Mouse (Mus musculus): ENCODE data around the gene Gtf2h2. TPM values are rescaled to one million over a fixed set of nuclear protein-coding genes. Genes with fewer than 3 reads are reported as not detected.
"Not testable (repeated sequence)": the region's sequence is repeated elsewhere in the genome, so short reads cannot be mapped to it uniquely, and the experiment has no call there.

Gtf2h2 gene
- polyA plus RNA-seq, 1 experiment from 2014 or later, result 77.1 TPM

DNA sequence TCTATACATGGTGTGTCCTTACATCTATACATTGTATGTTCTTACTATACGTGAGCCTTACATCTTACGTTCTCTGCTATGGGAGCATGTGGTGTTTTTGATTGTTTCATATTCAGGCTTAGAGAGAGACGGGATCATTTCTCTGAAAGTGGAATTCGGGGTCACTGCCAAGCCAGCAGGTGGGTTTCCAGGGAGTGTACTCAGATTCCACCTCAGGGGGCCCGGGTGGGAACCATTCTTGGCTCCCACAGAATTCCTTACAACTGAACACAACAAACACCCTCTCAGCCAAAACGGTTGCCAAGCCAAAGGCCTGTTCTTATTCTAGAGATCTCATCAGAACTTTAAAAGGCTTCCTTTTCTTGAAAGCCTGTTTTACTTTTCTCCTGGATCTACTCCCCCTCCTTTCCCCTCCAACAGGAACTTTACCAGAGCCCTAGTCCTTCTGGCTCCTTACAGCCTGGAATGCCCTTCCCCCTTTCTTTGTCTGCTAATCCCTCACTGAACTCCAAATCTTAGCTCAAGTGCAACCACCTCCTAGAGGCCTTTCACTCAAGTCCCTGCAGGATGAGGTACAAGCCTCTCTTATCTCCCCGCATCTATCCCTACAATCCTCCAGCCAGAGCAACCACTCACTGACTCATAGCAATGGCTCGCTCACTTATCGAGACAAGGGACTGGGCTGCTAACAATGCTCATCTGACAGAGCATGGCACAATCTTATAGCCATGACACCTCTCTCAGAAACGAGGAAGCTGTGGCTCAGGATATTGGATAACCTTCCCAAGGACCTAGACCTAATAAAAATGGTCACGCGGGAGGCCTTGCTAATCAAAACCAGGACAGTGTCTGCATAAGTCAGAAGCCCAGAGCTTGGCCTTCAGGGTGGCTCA, 24.1 kb upstream of the Gtf2h2 start:
- Histone ChIP-seq H3K36me3 (ENCODE audit: poor library complexity, severe bottlenecking) (no peaks in the 10 kb centered on the region), H3K9ac (no peak overlapping the region), H3K27ac (no peak overlapping the region), H3K4me3 (no peak overlapping the region), H3K4me1 (no peaks in the 10 kb centered on the region), H3K9me3 (replicated peaks) (no peaks in the 10 kb centered on the region), H3K4me2 (no peak overlapping the region), H3K27me3 (no peaks in the 10 kb centered on the region)
- WGBS, result 41% methylated on average over 12 of the region's 12 CpGs
- ATAC-seq, result no peak

DNA sequence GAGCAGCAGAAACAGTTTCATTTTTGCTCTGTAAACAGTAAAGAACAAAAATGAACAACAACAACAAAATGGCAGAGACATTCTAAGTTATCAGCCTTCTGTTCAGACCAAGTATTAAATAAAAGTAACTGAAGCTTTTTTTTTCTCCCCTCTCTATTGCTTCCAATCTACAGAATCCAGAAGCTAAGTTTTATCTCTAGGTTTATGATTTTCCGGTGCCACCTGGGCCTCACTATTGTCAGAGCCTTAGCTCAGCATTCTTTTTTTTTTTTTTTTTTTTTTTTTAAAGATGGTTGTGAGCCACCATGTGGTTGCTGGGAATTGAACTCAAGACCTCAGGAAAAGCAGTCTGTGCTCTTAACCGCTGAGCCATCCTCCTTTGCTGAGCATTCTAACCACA, 20.4 kb upstream of the Gtf2h2 start:
- Histone ChIP-seq H3K36me3 (ENCODE audit: poor library complexity, severe bottlenecking) (no peaks in the 10 kb centered on the region), H3K4me3 (no peak overlapping the region), H3K9ac (no peak overlapping the region), H3K4me2 (no peak overlapping the region), H3K4me1 (no peaks in the 10 kb centered on the region), H3K27ac (no peak overlapping the region), H3K27me3 (no peaks in the 10 kb centered on the region), H3K9me3 (replicated peaks) (no peaks in the 10 kb centered on the region)
- WGBS, result 94% methylated on average over 2 of the region's 2 CpGs
- ATAC-seq, result no peak

DNA sequence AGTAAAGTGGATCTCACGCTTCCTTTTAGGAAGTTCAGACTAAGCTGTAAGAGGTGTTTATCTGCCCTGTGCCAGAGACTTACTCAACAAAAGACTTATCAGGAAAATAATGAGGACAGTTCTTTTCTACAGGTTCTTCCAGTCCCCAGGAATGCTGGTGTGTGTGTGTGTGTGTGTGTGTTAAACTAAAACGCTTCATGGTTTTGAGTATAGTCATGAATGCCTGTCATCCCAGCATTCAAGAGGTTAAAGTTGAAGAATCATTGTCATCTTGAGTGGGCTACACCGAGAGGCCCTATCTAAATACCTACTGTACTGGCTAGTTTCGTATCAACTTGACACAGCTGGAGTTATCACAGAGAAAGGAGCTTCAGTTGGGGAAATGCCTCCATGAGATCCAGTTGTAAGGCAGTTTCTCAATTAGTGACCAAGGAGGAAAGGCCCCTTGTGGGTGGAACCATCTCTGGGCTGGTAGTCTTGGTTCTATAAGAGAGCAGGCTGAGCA, 19.5 kb upstream of the Gtf2h2 start:
- no peaks in the 10 kb centered on the region for H3K36me3 ChIP-seq (ENCODE audit: poor library complexity, severe bottlenecking)
- no peak for ATAC-seq
- H3K4me2 ChIP-seq, result no peak overlapping the region
- H3K4me3 ChIP-seq, result no peak overlapping the region
- H3K9me3 ChIP-seq (replicated peaks), result no peaks in the 10 kb centered on the region
- H3K4me1 ChIP-seq, result no peaks in the 10 kb centered on the region
- H3K27ac ChIP-seq, result no peak overlapping the region
- H3K27me3 ChIP-seq, result no peaks in the 10 kb centered on the region
- H3K9ac ChIP-seq, result no peak overlapping the region
- 78% methylated on average over 4 of the region's 4 CpGs for WGBS

DNA sequence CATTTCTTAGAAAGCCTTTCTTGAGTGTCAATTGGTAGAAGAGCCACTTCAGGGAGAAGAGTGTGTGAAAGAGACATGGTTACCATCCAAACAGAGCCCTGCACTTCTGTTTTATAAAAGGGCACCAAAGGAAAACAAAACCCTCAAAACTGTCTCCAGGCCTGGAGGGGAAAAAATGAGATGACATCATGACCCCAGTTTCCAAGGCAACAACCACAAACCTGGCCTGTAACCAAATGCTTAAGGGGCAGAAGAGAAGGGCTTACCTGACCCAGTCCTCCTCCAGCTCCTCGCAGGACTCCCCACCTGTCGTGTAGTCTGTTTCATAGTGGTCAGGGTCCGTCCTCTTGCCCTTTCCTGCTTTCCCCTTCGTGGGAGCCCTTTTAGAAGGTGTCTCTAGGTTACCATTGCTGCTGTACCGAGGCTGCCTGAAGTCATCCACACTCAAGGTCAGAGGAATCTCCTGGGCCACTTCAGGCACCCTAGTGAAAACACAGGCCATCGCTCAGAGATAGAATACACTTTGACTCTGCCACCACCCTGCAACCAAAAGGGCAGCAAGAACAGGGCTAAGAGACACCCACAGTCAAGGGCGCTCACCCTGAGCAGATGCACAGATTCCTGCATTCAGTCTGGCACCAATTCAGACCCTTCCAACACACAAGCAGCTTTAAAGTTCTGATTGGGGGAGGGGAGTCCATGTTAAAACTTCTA, 18.9 kb upstream of the Gtf2h2 start:
- H3K9ac ChIP-seq, result no peak overlapping the region
- no peaks in the 10 kb centered on the region for H3K27me3 ChIP-seq
- no peak overlapping the region for H3K27ac ChIP-seq
- ATAC-seq, result no peak
- H3K4me3 ChIP-seq, result no peak overlapping the region
- WGBS, result 80% methylated on average over 7 of the region's 7 CpGs
- H3K9me3 ChIP-seq (replicated peaks), result no peaks in the 10 kb centered on the region
- no peaks in the 10 kb centered on the region for H3K4me1 ChIP-seq
- no peak overlapping the region for H3K4me2 ChIP-seq
- H3K36me3 ChIP-seq (ENCODE audit: poor library complexity, severe bottlenecking), result no peaks in the 10 kb centered on the region

DNA sequence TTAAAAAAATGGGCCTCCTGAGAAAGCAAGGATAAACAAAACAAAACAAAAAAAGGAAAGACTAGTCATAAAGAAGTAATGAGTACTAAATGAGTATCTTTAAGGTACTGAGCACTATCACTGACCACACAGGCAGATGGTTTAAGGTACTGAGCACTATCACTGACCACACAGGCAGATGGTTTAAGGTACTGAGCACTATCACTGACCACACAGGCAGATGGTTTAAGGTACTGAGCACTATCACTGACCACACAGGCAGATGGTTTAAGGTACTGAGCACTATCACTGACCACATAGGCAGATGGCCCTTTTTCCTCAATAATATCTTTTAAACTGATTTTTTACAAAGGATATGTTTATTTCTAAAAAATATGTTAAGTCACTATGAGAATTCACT, 7.2 kb upstream of the Gtf2h2 start:
- not testable (repeated sequence) for H3K4me2 ChIP-seq; ATAC-seq; H3K36me3 ChIP-seq (ENCODE audit: poor library complexity, severe bottlenecking); H3K27me3 ChIP-seq; H3K9me3 ChIP-seq (replicated peaks); H3K4me3 ChIP-seq; H3K4me1 ChIP-seq; H3K27ac ChIP-seq; H3K9ac ChIP-seq

DNA sequence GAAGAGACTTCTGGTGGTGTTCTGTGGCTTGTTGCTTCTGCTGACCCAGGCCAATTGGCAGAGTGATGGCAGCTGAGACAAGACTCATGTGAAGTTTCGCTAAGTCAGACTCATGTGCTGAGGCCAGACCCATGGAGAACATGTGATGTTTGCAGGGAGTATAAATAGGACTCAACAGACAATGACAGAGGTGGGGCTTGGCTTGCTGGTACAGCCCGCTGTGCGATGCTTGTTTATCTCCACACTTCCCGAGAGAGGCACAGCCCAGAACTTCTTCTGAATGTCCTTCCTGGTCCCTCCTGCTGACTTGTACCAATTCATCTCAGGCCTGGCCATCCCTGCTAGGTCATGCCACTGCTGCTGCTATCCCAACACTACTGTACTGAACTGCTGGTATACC, 3.0 kb upstream of the Gtf2h2 start:
- Histone ChIP-seq H3K4me1 (peaks cover 13% of the 10 kb centered on the region), H3K9ac (no peak overlapping the region), H3K4me2 (no peak overlapping the region), H3K4me3 (no peak overlapping the region), H3K27me3 (no peaks in the 10 kb centered on the region), H3K36me3 (ENCODE audit: poor library complexity, severe bottlenecking) (no peaks in the 10 kb centered on the region), H3K9me3 (replicated peaks) (no peaks in the 10 kb centered on the region), H3K27ac (no peak overlapping the region)
- WGBS, result 91% methylated on average over 4 of the region's 4 CpGs
- ATAC-seq, result no peak

DNA sequence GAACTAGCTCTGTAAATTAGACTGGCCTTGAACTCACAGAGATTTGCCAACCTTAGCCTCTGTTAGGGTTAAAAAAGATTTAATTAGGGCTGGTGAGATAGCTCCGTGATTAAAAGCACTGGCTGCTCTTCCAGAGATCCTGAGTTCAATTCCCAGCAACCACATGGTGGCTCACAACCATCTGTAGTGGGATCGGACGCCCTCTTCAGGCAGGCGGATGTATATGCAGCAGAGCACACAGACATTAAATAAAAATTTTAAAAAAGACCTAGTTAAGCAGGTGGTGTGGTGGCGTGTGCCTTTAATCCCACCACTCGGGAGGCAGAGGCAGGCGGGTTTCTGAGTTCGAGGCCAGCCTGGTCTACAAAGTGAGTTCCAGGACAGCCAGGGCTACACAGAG, 2.0 kb upstream of the Gtf2h2 start:
- H3K9me3 ChIP-seq (replicated peaks); H3K27ac ChIP-seq; ATAC-seq; H3K9ac ChIP-seq; H3K36me3 ChIP-seq (ENCODE audit: poor library complexity, severe bottlenecking); H3K4me2 ChIP-seq; H3K27me3 ChIP-seq; H3K4me3 ChIP-seq: not testable (repeated sequence)
- WGBS, result 70% methylated on average over 8 of the region's 8 CpGs
- peaks cover 13% of the 10 kb centered on the region for H3K4me1 ChIP-seq

DNA sequence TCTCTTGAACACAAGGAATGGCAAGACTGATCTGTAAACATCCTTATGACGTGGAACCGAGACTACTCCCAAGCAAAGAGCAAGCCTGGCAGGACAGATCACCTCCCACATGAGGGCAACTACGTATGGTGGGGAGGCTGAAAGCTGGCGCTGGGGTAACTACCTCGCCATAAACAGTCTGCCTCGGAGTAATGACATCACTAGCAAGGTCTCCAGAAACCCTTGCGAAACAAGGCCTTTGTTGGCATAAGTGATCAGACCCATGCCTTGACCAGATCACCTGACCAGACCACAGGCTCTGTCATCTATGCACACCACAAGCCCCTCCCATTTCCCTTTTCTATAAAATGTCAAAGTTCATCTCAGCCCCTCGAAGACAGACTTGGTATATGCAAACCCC, 934 bp upstream of the Gtf2h2 start:
- Histone ChIP-seq H3K9me3 (replicated peaks) (no peaks in the 10 kb centered on the region), H3K4me2 (no peak overlapping the region), H3K4me3 (no peak overlapping the region), H3K27ac (no peak overlapping the region), H3K36me3 (ENCODE audit: poor library complexity, severe bottlenecking) (peaks cover 5% of the 10 kb centered on the region), H3K9ac (no peak overlapping the region), H3K27me3 (no peaks in the 10 kb centered on the region), H3K4me1 (peaks cover 13% of the 10 kb centered on the region)
- WGBS, result 80% methylated on average over 8 of the region's 8 CpGs
- ATAC-seq, result no peak

DNA sequence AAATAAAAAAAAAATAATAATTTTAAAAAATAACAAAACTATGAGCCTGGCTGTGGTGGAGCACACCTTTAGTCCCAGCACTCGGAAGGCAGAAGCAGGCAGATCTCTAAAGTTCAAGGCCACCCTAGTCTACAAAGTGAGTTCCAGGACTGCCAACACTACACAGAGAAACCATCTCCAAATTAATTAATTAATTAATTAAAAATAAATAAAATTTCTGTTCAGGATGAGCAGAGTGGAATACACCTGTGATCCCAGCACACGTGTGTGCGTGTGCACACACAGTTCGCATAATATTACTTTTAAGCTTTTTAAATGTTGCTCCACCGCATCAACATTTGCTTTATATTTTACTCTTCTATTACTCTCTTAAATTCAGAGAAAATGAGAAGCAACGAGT, 756 bp downstream of the Gtf2h2 start:
- peak overlapping the region; percentile 88 for H3K9ac ChIP-seq
- H3K9me3 ChIP-seq (replicated peaks), result no peaks in the 10 kb centered on the region
- peak overlapping the region; percentile 94 for H3K4me3 ChIP-seq
- peak overlapping the region; percentile 76 for H3K4me2 ChIP-seq
- 15% methylated on average over 6 of the region's 6 CpGs for WGBS
- H3K27me3 ChIP-seq, result no peaks in the 10 kb centered on the region
- peaks cover 13% of the 10 kb centered on the region for H3K4me1 ChIP-seq
- no peak overlapping the region for H3K27ac ChIP-seq
- peaks cover 22% of the 10 kb centered on the region for H3K36me3 ChIP-seq (ENCODE audit: poor library complexity, severe bottlenecking)
- peak; percentile 50 for ATAC-seq

DNA sequence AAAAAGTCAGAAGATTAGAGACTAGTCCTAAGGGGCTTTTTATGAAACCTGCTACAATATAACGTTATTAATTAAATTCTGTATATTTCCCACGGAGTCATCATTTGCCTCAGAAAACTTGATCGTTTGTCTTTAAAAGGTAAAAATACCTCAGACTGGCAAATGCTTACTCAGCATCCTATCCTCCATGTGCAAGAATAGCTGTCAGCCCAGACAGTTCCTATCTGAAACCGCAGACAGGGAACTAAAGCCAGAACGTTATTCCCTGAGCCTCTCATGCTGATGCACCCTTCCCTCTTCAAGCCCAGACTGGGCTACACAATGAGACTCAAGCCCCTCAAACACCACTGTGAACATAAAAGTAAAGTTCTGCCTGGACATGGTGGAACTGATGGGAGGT, 2.0 kb downstream of the Gtf2h2 start:
- H3K27me3 ChIP-seq, result no peaks in the 10 kb centered on the region
- H3K4me1 ChIP-seq, result peaks cover 13% of the 10 kb centered on the region
- ATAC-seq, result no peak
- 94% methylated on average over 5 of the region's 5 CpGs for WGBS
- H3K9ac ChIP-seq, result no peak overlapping the region
- peaks cover 25% of the 10 kb centered on the region for H3K36me3 ChIP-seq (ENCODE audit: poor library complexity, severe bottlenecking)
- H3K9me3 ChIP-seq (replicated peaks), result no peaks in the 10 kb centered on the region
- H3K27ac ChIP-seq, result no peak overlapping the region
- H3K4me3 ChIP-seq, result no peak overlapping the region
- no peak overlapping the region for H3K4me2 ChIP-seq

DNA sequence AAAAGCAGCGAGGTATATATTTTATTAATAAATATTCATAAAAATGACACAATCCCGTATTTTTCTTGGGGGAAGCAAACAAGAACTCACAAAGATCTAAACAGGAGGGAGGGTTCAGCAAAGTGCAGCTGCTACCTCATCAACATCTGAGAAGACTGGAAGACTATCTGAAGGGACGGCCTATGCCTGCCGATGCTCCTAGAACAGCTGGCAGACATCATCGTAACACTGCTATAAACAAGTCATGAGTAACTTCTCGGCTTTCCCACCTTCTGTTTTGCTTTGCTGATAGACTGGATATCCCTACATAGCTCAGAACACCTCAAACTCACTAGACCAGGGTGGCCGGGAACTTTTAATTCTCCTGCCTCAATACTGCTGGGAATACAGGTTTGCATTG, 8.8 kb downstream of the Gtf2h2 start:
- Histone ChIP-seq H3K4me3 (no peak overlapping the region), H3K9ac (no peak overlapping the region), H3K36me3 (ENCODE audit: poor library complexity, severe bottlenecking) (peaks cover 62% of the 10 kb centered on the region), H3K4me2 (no peak overlapping the region), H3K27ac (no peak overlapping the region), H3K9me3 (replicated peaks) (no peaks in the 10 kb centered on the region), H3K27me3 (no peaks in the 10 kb centered on the region), H3K4me1 (no peaks in the 10 kb centered on the region)
- no peak for ATAC-seq
- 98% methylated on average over 7 of the region's 7 CpGs for WGBS

DNA sequence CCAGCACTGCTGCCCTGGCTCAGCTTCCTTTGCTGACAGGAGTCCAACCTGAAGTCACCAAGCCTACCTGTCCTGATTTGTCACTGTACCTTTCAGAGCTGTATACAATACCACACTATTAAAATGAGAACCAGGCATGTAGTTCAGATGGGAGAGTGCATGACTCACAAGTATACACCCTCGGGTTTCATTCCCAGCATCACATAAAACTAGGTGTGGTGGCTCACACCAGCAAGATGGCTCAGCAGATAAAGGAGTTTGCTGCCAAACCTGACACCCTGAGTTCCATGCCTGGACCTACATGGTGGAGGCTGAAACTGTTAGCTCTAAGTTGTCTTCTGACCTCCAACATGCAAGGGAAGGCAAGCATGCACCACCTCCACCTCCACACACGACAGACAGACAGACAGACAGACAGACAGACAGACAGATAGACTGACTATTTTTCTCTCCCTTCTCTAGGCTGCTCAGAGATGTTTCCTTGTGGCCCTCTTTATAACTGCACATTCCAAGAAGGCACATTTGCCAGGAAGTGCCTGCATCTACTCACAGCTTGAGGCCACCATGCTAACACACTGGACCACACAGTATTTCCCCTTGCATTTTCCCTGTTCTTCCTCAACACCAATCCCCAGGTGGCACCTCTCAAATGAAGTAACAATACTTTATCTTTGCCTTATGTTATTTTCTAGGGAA, 28.7 kb downstream of the Gtf2h2 start:
- Histone ChIP-seq H3K36me3 (ENCODE audit: poor library complexity, severe bottlenecking) (peaks cover 52% of the 10 kb centered on the region), H3K4me2 (no peak overlapping the region), H3K27ac (no peak overlapping the region), H3K9me3 (replicated peaks) (peaks cover 6% of the 10 kb centered on the region), H3K9ac (no peak overlapping the region), H3K27me3 (no peaks in the 10 kb centered on the region), H3K4me3 (no peak overlapping the region), H3K4me1 (no peaks in the 10 kb centered on the region)
- 95% methylated on average over 2 of the region's 2 CpGs for WGBS
- no peak for ATAC-seq
